Mouse (Mus musculus) midbrain, postnatal 0 days (tissue): ENCODE results near the gene Gprc5b. TPM values are rescaled to one million over a fixed set of nuclear protein-coding genes. Genes with fewer than 3 reads are reported as not detected.
A peak's percentile ranks its signal among the peaks of the same experiment; 100 is the strongest.

Source experiments
- ATAC-seq: fragments of 200-750 bp; cut with Nextera tagmentation; 2 replicates; pipeline ENCODE4 v1.8.0; 2017; ENCODE audit warnings: moderate number of reproducible peaks, mild to moderate bottlenecking, moderate TSS enrichment, moderate library complexity; ENCODE audit not compliant: low FRiP score
- DNase-seq: peaks from one replicate; pipeline ENCODE4 v3.0.0-alpha.2; 2015; ENCODE audit warnings: low spot score
- H3K27ac ChIP-seq: fragments of 300-500 bp; sonication (generic); 2 replicates; pipeline ENCODE4 v1.5.1; 2014; ENCODE audit warnings: low read depth, mild to moderate bottlenecking, low read length, mixed read lengths
- H3K27me3 ChIP-seq: fragments of 300-500 bp; sonication (generic); 2 replicates; pipeline ENCODE4 v1.6.1; 2014; ENCODE audit warnings: low read length, control low read depth, mixed read lengths; ENCODE audit not compliant: insufficient read depth
- H3K36me3 ChIP-seq: fragments of 300-500 bp; sonication (generic); 2 replicates; pipeline ENCODE4 v1.6.1; 2014; ENCODE audit warnings: low read length, control low read depth, mixed read lengths; ENCODE audit not compliant: insufficient read depth
- H3K4me1 ChIP-seq: fragments of 300-500 bp; sonication (generic); 2 replicates; pipeline ENCODE4 v1.6.1; 2014; ENCODE audit warnings: mild to moderate bottlenecking, control low read depth, antibody characterized with exemption, low read length, mixed read lengths; ENCODE audit not compliant: insufficient read depth
- H3K4me2 ChIP-seq: fragments of 300-500 bp; sonication (generic); 2 replicates; pipeline ENCODE4 v1.6.1; 2014; ENCODE audit warnings: low read depth, mild to moderate bottlenecking, low read length, mixed read lengths; ENCODE audit not compliant: poor library complexity, severe bottlenecking
- H3K4me3 ChIP-seq: fragments of 300-500 bp; sonication (generic); 2 replicates; pipeline ENCODE4 v1.5.1; 2014; ENCODE audit warnings: low read depth, mild to moderate bottlenecking, low read length, moderate library complexity
- H3K9ac ChIP-seq: fragments of 300-500 bp; sonication (generic); replicated peaks from 2 replicates; pipeline ENCODE4 v1.6.1; 2014; ENCODE audit warnings: mild to moderate bottlenecking, low read length, moderate library complexity, mixed read lengths; ENCODE audit not compliant: poor library complexity, severe bottlenecking
- H3K9me3 ChIP-seq: fragments of 300-500 bp; sonication (generic); 2 replicates; pipeline ENCODE4 v1.6.1; 2016; ENCODE audit warnings: low read length, control low read depth
- CTCF ChIP-seq: IDR thresholded peaks from 2 replicates; pipeline ENCODE4 v1.5.1; 2016; ENCODE audit warnings: antibody characterized with exemption, mild to moderate bottlenecking
- WGBS: fragments of 180-500 bp; shearing (Covaris S2); extraction: QIAGEN DNeasy Blood & Tissue Kit; methylation state at CpG from one replicate; pipeline ENCODE4 v1.1.7; 2014; 5-methylcytosine and 5-hydroxymethylcytosine counted together
- polyA plus RNA-seq: library from polyadenylated mRNA; unstranded; fragments of >200 nt; fragmentation: Nextera tagmentation; extraction: Ambion mirVana; gene quantifications from 2 replicates; pipeline ENCODE4 v1.2.1, GENCODE M21; 2015
- total RNA-seq: library from RNA; depleted of rRNA; stranded (reverse); fragments of >200 nt; gene quantifications from 2 replicates; pipeline ENCODE4 v1.2.3, GENCODE M21; 2014

Gene Gprc5b
- total and polyA plus RNA-seq, 2 experiments from 2014 or later = 6.6 to 30.1 TPM

- WGBS = 42% methylated on average over 5 of the region's 5 CpGs
- Histone ChIP-seq H3K4me2 (no peak overlapping the region), H3K4me3 (no peak overlapping the region), H3K4me1 (no peaks in the 10 kb centered on the region), H3K36me3 (no peaks in the 10 kb centered on the region), H3K27me3 (no peaks in the 10 kb centered on the region), H3K27ac (no peak overlapping the region), H3K9ac (no peak overlapping the region), H3K9me3 (no peaks in the 10 kb centered on the region)
- TF ChIP-seq CTCF = no peak
- ATAC-seq (0 out of 2 replicates have a peak, but pooled peaks have one; percentile 17), DNase-seq (peak; percentile 71)
Observed at GRCm38 (mm10) chr7:118972306-118972705, 22.7 kb downstream of the Gprc5b start.

GRCm38 (mm10) chr7:118971499-118971898, 23.5 kb downstream of the Gprc5b start:
- 69% methylated on average over 8 of the region's 8 CpGs for WGBS
- no peak overlapping the region for H3K4me3 ChIP-seq
- H3K27me3 ChIP-seq = no peaks in the 10 kb centered on the region
- no peak for ATAC-seq
- TF ChIP-seq CTCF = no peak
- H3K4me1 ChIP-seq = no peaks in the 10 kb centered on the region
- H3K36me3 ChIP-seq = no peaks in the 10 kb centered on the region
- H3K4me2 ChIP-seq = no peak overlapping the region
- no peak overlapping the region for H3K9ac ChIP-seq
- DNase-seq = no peak
- no peaks in the 10 kb centered on the region for H3K9me3 ChIP-seq
- no peak overlapping the region for H3K27ac ChIP-seq

GRCm38 (mm10) chr7:118968870-118969269, 26.1 kb downstream of the Gprc5b start:
- 67% methylated on average over 3 of the region's 3 CpGs for WGBS

GRCm38 (mm10) chr7:118965198-118965597, 29.8 kb downstream of the Gprc5b start:
- Histone ChIP-seq H3K9me3 (no peaks in the 10 kb centered on the region), H3K4me1 (no peaks in the 10 kb centered on the region), H3K36me3 (no peaks in the 10 kb centered on the region), H3K9ac (no peak overlapping the region), H3K27ac (no peak overlapping the region), H3K27me3 (no peaks in the 10 kb centered on the region), H3K4me3 (no peak overlapping the region), H3K4me2 (no peak overlapping the region)
- ATAC-seq = no peak
- 40% methylated on average over 7 of the region's 7 CpGs for WGBS
- no peak for DNase-seq
- no peak for TF ChIP-seq CTCF

More at GRCm38 (mm10) chr7:118968870-118969269, 26.1 kb downstream of the Gprc5b start:
- Histone ChIP-seq H3K4me3 (no peak overlapping the region), H3K36me3 (no peaks in the 10 kb centered on the region), H3K4me2 (no peak overlapping the region), H3K27me3 (no peaks in the 10 kb centered on the region), H3K27ac (no peak overlapping the region), H3K9me3 (no peaks in the 10 kb centered on the region), H3K4me1 (no peaks in the 10 kb centered on the region), H3K9ac (no peak overlapping the region)
- no peak for TF ChIP-seq CTCF
- DNase-seq = no peak
- ATAC-seq = no peak

GRCm38 (mm10) chr7:118964777-118965176, 30.2 kb downstream of the Gprc5b start:
- no peaks in the 10 kb centered on the region for H3K27me3 ChIP-seq
- no peak for ATAC-seq
- 3% methylated on average over 2 of the region's 3 CpGs for WGBS

GRCm38 (mm10) chr7:118959209-118959608, 35.8 kb downstream of the Gprc5b start:
- WGBS = 84% methylated on average over 7 of the region's 7 CpGs
- no peak overlapping the region for H3K27ac ChIP-seq
- no peaks in the 10 kb centered on the region for H3K36me3 ChIP-seq
- ATAC-seq (no peak), DNase-seq (no peak)
- H3K27me3 ChIP-seq = no peaks in the 10 kb centered on the region
- no peaks in the 10 kb centered on the region for H3K4me1 ChIP-seq
- H3K4me2 ChIP-seq = no peak overlapping the region
- H3K9ac ChIP-seq = no peak overlapping the region
- H3K9me3 ChIP-seq = no peaks in the 10 kb centered on the region
- no peak overlapping the region for H3K4me3 ChIP-seq
- TF ChIP-seq CTCF = no peak

More at GRCm38 (mm10) chr7:118964777-118965176, 30.2 kb downstream of the Gprc5b start:
- H3K9me3 ChIP-seq = no peaks in the 10 kb centered on the region
- no peak for TF ChIP-seq CTCF
- no peak overlapping the region for H3K4me3 ChIP-seq
- H3K9ac ChIP-seq = no peak overlapping the region
- no peak overlapping the region for H3K4me2 ChIP-seq
- H3K4me1 ChIP-seq = no peaks in the 10 kb centered on the region
- DNase-seq = no peak
- H3K36me3 ChIP-seq = no peaks in the 10 kb centered on the region
- no peak overlapping the region for H3K27ac ChIP-seq
